Mouse (Mus musculus) neural tube, embryonic 13.5 days (tissue): ENCODE measurements at regions not wholly inside any gene's neighbourhood (a gene's known extent, or its start where the extent isn't known, plus 50 kb on each side); places are given as distances from the start of the nearest gene placed in this dataset.
A peak's percentile ranks its signal among the peaks of the same experiment; 100 is the strongest.
"Not testable (repeated sequence)": the region's sequence is repeated elsewhere in the genome, so short reads cannot be mapped to it uniquely, and the experiment has no call there.

Source experiments
- ATAC-seq: fragments of 200-750 bp; cut with Nextera tagmentation; 2 replicates; pipeline ENCODE4 v1.8.0; 2017; ENCODE audit warnings: low read depth, mild to moderate bottlenecking, moderate TSS enrichment, moderate library complexity
- H3K27ac ChIP-seq: fragments of 300-500 bp; sonication (generic); replicated peaks from 2 replicates; pipeline ENCODE4 v1.5.1; 2015; ENCODE audit warnings: moderate library complexity, mild to moderate bottlenecking, inconsistent platforms
- H3K27me3 ChIP-seq: fragments of 300-500 bp; sonication (generic); 2 replicates; pipeline ENCODE4 v1.6.1; 2015; ENCODE audit warnings: mild to moderate bottlenecking, inconsistent platforms
- H3K36me3 ChIP-seq: fragments of 300-500 bp; sonication (generic); 2 replicates; pipeline ENCODE4 v1.6.1; 2015; ENCODE audit warnings: mild to moderate bottlenecking, inconsistent platforms
- H3K4me1 ChIP-seq: fragments of 300-500 bp; sonication (generic); replicated peaks from 2 replicates; pipeline ENCODE4 v1.6.1; 2015; ENCODE audit warnings: inconsistent platforms
- H3K4me2 ChIP-seq: fragments of 300-500 bp; sonication (generic); 2 replicates; pipeline ENCODE4 v1.6.1; 2015; ENCODE audit warnings: inconsistent platforms, mild to moderate bottlenecking, moderate library complexity
- H3K4me3 ChIP-seq: fragments of 300-500 bp; sonication (generic); 2 replicates; pipeline ENCODE4 v1.5.1; 2015; ENCODE audit warnings: mild to moderate bottlenecking, inconsistent platforms
- H3K9ac ChIP-seq: fragments of 300-500 bp; sonication (generic); 2 replicates; pipeline ENCODE4 v1.6.1; 2015; ENCODE audit warnings: moderate library complexity, mild to moderate bottlenecking, inconsistent platforms
- H3K9me3 ChIP-seq: fragments of 300-500 bp; sonication (generic); 2 replicates; pipeline ENCODE4 v1.6.1; 2016; ENCODE audit warnings: inconsistent platforms
- WGBS: fragments of 180-500 bp; shearing (Covaris S2); methylation state at CpG from one replicate; pipeline ENCODE4 v1.1.7; 2015; 5-methylcytosine and 5-hydroxymethylcytosine counted together

- ATAC-seq = no peak
- Histone ChIP-seq H3K4me2 (no peak overlapping the region), H3K4me3 (no peak overlapping the region), H3K36me3 (no peaks in the 10 kb centered on the region), H3K27me3 (no peaks in the 10 kb centered on the region), H3K9ac (no peak overlapping the region), H3K27ac (no peak overlapping the region), H3K9me3 (no peaks in the 10 kb centered on the region), H3K4me1 (0 out of 2 replicates have a peak, but pooled peaks cover 4% of the 10 kb centered on the region)
- 93% methylated on average over 1 of the region's 1 CpGs for WGBS
Observed at GRCm38 (mm10) chr14:47944595-47944994, 176.0 kb upstream of the Peli2 start.

- no peak overlapping the region for H3K4me3 ChIP-seq
- no peak for ATAC-seq
- WGBS = 85% methylated on average over 5 of the region's 5 CpGs
Observed at GRCm38 (mm10) chr14:47951041-47951440, 169.6 kb upstream of the Peli2 start.

GRCm38 (mm10) chr14:47958171-47958570 lies 162.5 kb upstream of the Peli2 start:
- no peak for ATAC-seq
- Histone ChIP-seq H3K4me1 (peaks cover 10% of the 10 kb centered on the region), H3K9ac (no peak overlapping the region), H3K9me3 (no peaks in the 10 kb centered on the region), H3K27me3 (no peaks in the 10 kb centered on the region), H3K4me2 (no peak overlapping the region), H3K36me3 (no peaks in the 10 kb centered on the region), H3K27ac (no peak overlapping the region), H3K4me3 (no peak overlapping the region)
- 90% methylated on average over 9 of the region's 9 CpGs for WGBS

More at GRCm38 (mm10) chr14:47951041-47951440, 169.6 kb upstream of the Peli2 start:
- no peak overlapping the region for H3K4me2 ChIP-seq
- H3K9ac ChIP-seq = no peak overlapping the region
- no peak overlapping the region for H3K27ac ChIP-seq
- H3K36me3 ChIP-seq = no peaks in the 10 kb centered on the region
- H3K9me3 ChIP-seq = no peaks in the 10 kb centered on the region
- no peaks in the 10 kb centered on the region for H3K4me1 ChIP-seq
- no peaks in the 10 kb centered on the region for H3K27me3 ChIP-seq

- H3K36me3 ChIP-seq = no peaks in the 10 kb centered on the region
- ATAC-seq = no peak
- peaks cover 10% of the 10 kb centered on the region for H3K4me1 ChIP-seq
- no peak overlapping the region for H3K9ac ChIP-seq
- H3K27me3 ChIP-seq = no peaks in the 10 kb centered on the region
- no peak overlapping the region for H3K4me2 ChIP-seq
- no peaks in the 10 kb centered on the region for H3K9me3 ChIP-seq
- H3K27ac ChIP-seq = no peak overlapping the region
- 36% methylated on average over 12 of the region's 12 CpGs for WGBS
- no peak overlapping the region for H3K4me3 ChIP-seq
Observed at GRCm38 (mm10) chr14:47959366-47960280, 161.0 kb upstream of the Peli2 start.

GRCm38 (mm10) chr14:47964806-47965205 lies 155.8 kb upstream of the Peli2 start:
- not testable (repeated sequence) for H3K9me3 ChIP-seq, H3K27me3 ChIP-seq, H3K36me3 ChIP-seq, H3K4me1 ChIP-seq, H3K9ac ChIP-seq, H3K4me3 ChIP-seq, H3K27ac ChIP-seq, H3K4me2 ChIP-seq, ATAC-seq
- WGBS = 89% methylated on average over 4 of the region's 4 CpGs

- no peak for ATAC-seq
- WGBS = 97% methylated on average over 1 of the region's 1 CpGs
Observed at GRCm38 (mm10) chr14:47969871-47970270, 150.8 kb upstream of the Peli2 start.

GRCm38 (mm10) chr14:47973161-47973560 lies 147.5 kb upstream of the Peli2 start:
- not testable (repeated sequence) for H3K4me2 ChIP-seq, H3K27me3 ChIP-seq, ATAC-seq, H3K9ac ChIP-seq, H3K36me3 ChIP-seq, H3K27ac ChIP-seq, H3K9me3 ChIP-seq, H3K4me3 ChIP-seq, H3K4me1 ChIP-seq
- WGBS = 97% methylated on average over 20 of the region's 20 CpGs

More at GRCm38 (mm10) chr14:47969871-47970270, 150.8 kb upstream of the Peli2 start:
- H3K36me3 ChIP-seq = no peaks in the 10 kb centered on the region
- H3K4me2 ChIP-seq = no peak overlapping the region
- no peak overlapping the region for H3K9ac ChIP-seq
- H3K27ac ChIP-seq = no peak overlapping the region
- no peak overlapping the region for H3K4me3 ChIP-seq
- no peaks in the 10 kb centered on the region for H3K9me3 ChIP-seq
- no peaks in the 10 kb centered on the region for H3K27me3 ChIP-seq
- no peaks in the 10 kb centered on the region for H3K4me1 ChIP-seq

- 67% methylated on average over 3 of the region's 3 CpGs for WGBS
Observed at GRCm38 (mm10) chr14:47982993-47983740, 137.5 kb upstream of the Peli2 start.

GRCm38 (mm10) chr14:47986483-47986882 lies 134.1 kb upstream of the Peli2 start:
- Histone ChIP-seq H3K9me3 (no peaks in the 10 kb centered on the region), H3K27me3 (no peaks in the 10 kb centered on the region), H3K36me3 (no peaks in the 10 kb centered on the region), H3K27ac (no peak overlapping the region), H3K4me1 (peaks cover 27% of the 10 kb centered on the region), H3K4me3 (no peak overlapping the region), H3K4me2 (no peak overlapping the region), H3K9ac (no peak overlapping the region)
- WGBS = 12% methylated on average over 3 of the region's 3 CpGs
- ATAC-seq = no peak

More at GRCm38 (mm10) chr14:47982993-47983740, 137.5 kb upstream of the Peli2 start:
- H3K9ac ChIP-seq = no peak overlapping the region
- peaks cover 20% of the 10 kb centered on the region for H3K4me1 ChIP-seq
- H3K27ac ChIP-seq = no peak overlapping the region
- no peak overlapping the region for H3K4me2 ChIP-seq
- no peak overlapping the region for H3K4me3 ChIP-seq
- H3K27me3 ChIP-seq = no peaks in the 10 kb centered on the region
- ATAC-seq = no peak
- H3K9me3 ChIP-seq = 0 out of 2 replicates have a peak, but pooled peaks cover 4% of the 10 kb centered on the region
- H3K36me3 ChIP-seq = no peaks in the 10 kb centered on the region

GRCm38 (mm10) chr14:47986941-47987340 lies 133.7 kb upstream of the Peli2 start:
- H3K9ac ChIP-seq = no peak overlapping the region
- peaks cover 27% of the 10 kb centered on the region for H3K4me1 ChIP-seq
- H3K9me3 ChIP-seq = no peaks in the 10 kb centered on the region
- H3K27me3 ChIP-seq = no peaks in the 10 kb centered on the region
- no peak overlapping the region for H3K27ac ChIP-seq
- H3K4me2 ChIP-seq = no peak overlapping the region
- H3K36me3 ChIP-seq = no peaks in the 10 kb centered on the region
- ATAC-seq = no peak
- no peak overlapping the region for H3K4me3 ChIP-seq
- 20% methylated on average over 5 of the region's 5 CpGs for WGBS

GRCm38 (mm10) chr14:47987392-47988075 lies 133.1 kb upstream of the Peli2 start:
- Histone ChIP-seq H3K4me1 (peaks cover 27% of the 10 kb centered on the region), H3K4me2 (no peak overlapping the region), H3K27ac (no peak overlapping the region), H3K36me3 (no peaks in the 10 kb centered on the region), H3K9ac (no peak overlapping the region), H3K9me3 (no peaks in the 10 kb centered on the region), H3K4me3 (no peak overlapping the region), H3K27me3 (no peaks in the 10 kb centered on the region)
- WGBS = 42% methylated on average over 7 of the region's 7 CpGs
- peak; percentile 59; the same call in 1 of the 2 replicates for ATAC-seq

GRCm38 (mm10) chr14:47988131-47988530 lies 132.5 kb upstream of the Peli2 start:
- WGBS = 62% methylated on average over 3 of the region's 3 CpGs
- no peak overlapping the region for H3K9ac ChIP-seq
- no peak overlapping the region for H3K4me2 ChIP-seq
- no peaks in the 10 kb centered on the region for H3K36me3 ChIP-seq
- H3K27ac ChIP-seq = no peak overlapping the region
- H3K4me1 ChIP-seq = peaks cover 27% of the 10 kb centered on the region
- H3K4me3 ChIP-seq = no peak overlapping the region
- ATAC-seq = no peak
- H3K27me3 ChIP-seq = no peaks in the 10 kb centered on the region
- H3K9me3 ChIP-seq = no peaks in the 10 kb centered on the region
